Mouse (Mus musculus) splenic B cell, adult 2 months (primary cell): ENCODE results near the gene Espn.

Source experiments
- DNase-seq: peaks from one replicate; pipeline ENCODE4 v3.0.0-alpha.2; 2011; ENCODE audit warnings: low read depth, low spot score
- H3K27me3 ChIP-seq: 2 replicates; pipeline ENCODE4 v1.6.1; 2012; ENCODE audit warnings: mild to moderate bottlenecking, low read length, moderate library complexity, mixed read lengths; ENCODE audit not compliant: control insufficient read depth, poor library complexity, insufficient read depth, severe bottlenecking
- H3K36me3 ChIP-seq: 2 replicates; pipeline ENCODE4 v1.6.1; 2012; ENCODE audit warnings: mild to moderate bottlenecking, low read length, moderate library complexity, mixed read lengths; ENCODE audit not compliant: control insufficient read depth, poor library complexity, insufficient read depth, severe bottlenecking

Gene Espn

GRCm38 (mm10) chr4:152170286-152170685 is 18.1 kb upstream of the Espn start:
- no peaks in the 10 kb centered on the region for H3K36me3 ChIP-seq
- DNase-seq, result no peak
- peaks cover 2% of the 10 kb centered on the region; the same call in 1 of the 2 replicates for H3K27me3 ChIP-seq

GRCm38 (mm10) chr4:152169103-152169502 is 16.9 kb upstream of the Espn start:
- Histone ChIP-seq H3K27me3 (peaks cover 2% of the 10 kb centered on the region; the same call in 1 of the 2 replicates), H3K36me3 (no peaks in the 10 kb centered on the region)
- DNase-seq, result no peak

GRCm38 (mm10) chr4:152168052-152168451 is 15.9 kb upstream of the Espn start:
- H3K36me3 ChIP-seq, result no peaks in the 10 kb centered on the region
- peaks cover 2% of the 10 kb centered on the region; the same call in 1 of the 2 replicates for H3K27me3 ChIP-seq
- DNase-seq, result no peak

- no peaks in the 10 kb centered on the region for H3K36me3 ChIP-seq
- DNase-seq, result peak; percentile 85
- H3K27me3 ChIP-seq, result 0 out of 2 replicates have a peak, but pooled peaks cover 2% of the 10 kb centered on the region
Measured at GRCm38 (mm10) chr4:152165036-152165931, 13.1 kb upstream of the Espn start.

GRCm38 (mm10) chr4:152162748-152163147 is 10.6 kb upstream of the Espn start:
- no peak for DNase-seq
- Histone ChIP-seq H3K36me3 (no peaks in the 10 kb centered on the region), H3K27me3 (0 out of 2 replicates have a peak, but pooled peaks cover 2% of the 10 kb centered on the region)

GRCm38 (mm10) chr4:152161601-152162000 is 9.4 kb upstream of the Espn start:
- Histone ChIP-seq H3K36me3 (no peaks in the 10 kb centered on the region), H3K27me3 (0 out of 2 replicates have a peak, but pooled peaks cover 2% of the 10 kb centered on the region)
- no peak for DNase-seq

- H3K36me3 ChIP-seq, result no peaks in the 10 kb centered on the region
- DNase-seq, result no peak
- H3K27me3 ChIP-seq, result 0 out of 2 replicates have a peak, but pooled peaks cover 2% of the 10 kb centered on the region
Measured at GRCm38 (mm10) chr4:152160748-152161147, 8.6 kb upstream of the Espn start.

- DNase-seq, result no peak
- H3K27me3 ChIP-seq, result 0 out of 2 replicates have a peak, but pooled peaks cover 2% of the 10 kb centered on the region
- H3K36me3 ChIP-seq, result no peaks in the 10 kb centered on the region
Measured at GRCm38 (mm10) chr4:152159285-152159678, 7.1 kb upstream of the Espn start.

- DNase-seq, result no peak
- Histone ChIP-seq H3K27me3 (0 out of 2 replicates have a peak, but pooled peaks cover 2% of the 10 kb centered on the region), H3K36me3 (no peaks in the 10 kb centered on the region)
Measured at GRCm38 (mm10) chr4:152158585-152159284, 6.6 kb upstream of the Espn start, which contains the start of gene Hes2. Gene Hes2 (plus strand): TSS chr4:152158867.

GRCm38 (mm10) chr4:152157779-152158584 is 5.8 kb upstream of the Espn start:
- 0 out of 2 replicates have a peak, but pooled peaks cover 2% of the 10 kb centered on the region for H3K27me3 ChIP-seq
- DNase-seq, result peak; percentile 79
- H3K36me3 ChIP-seq, result no peaks in the 10 kb centered on the region

- Histone ChIP-seq H3K27me3 (no peaks in the 10 kb centered on the region), H3K36me3 (no peaks in the 10 kb centered on the region)
- no peak for DNase-seq
Measured at GRCm38 (mm10) chr4:152155019-152155418, 2.8 kb upstream of the Espn start.

- Histone ChIP-seq H3K36me3 (no peaks in the 10 kb centered on the region), H3K27me3 (no peaks in the 10 kb centered on the region)
- peak; percentile 96 for DNase-seq
Measured at GRCm38 (mm10) chr4:152153771-152154177, 1.6 kb upstream of the Espn start.

GRCm38 (mm10) chr4:152151451-152151965 is 663 bp downstream of the Espn start:
- no peaks in the 10 kb centered on the region for H3K36me3 ChIP-seq

GRCm38 (mm10) chr4:152150546-152150945 is 1.6 kb downstream of the Espn start:
- DNase-seq, result no peak
- H3K27me3 ChIP-seq, result no peaks in the 10 kb centered on the region
- no peaks in the 10 kb centered on the region for H3K36me3 ChIP-seq

More at GRCm38 (mm10) chr4:152151451-152151965, 663 bp downstream of the Espn start:
- H3K27me3 ChIP-seq, result no peaks in the 10 kb centered on the region
- no peak for DNase-seq
